Mouse (Mus musculus) embryo, embryonic 10.5 days (tissue): ENCODE measurements around the gene Nup210l.
A peak's percentile ranks its signal among the peaks of the same experiment; 100 is the strongest.
"Not testable (repeated sequence)": the region's sequence is repeated elsewhere in the genome, so short reads cannot be mapped to it uniquely, and the experiment has no call there.

Source experiments
- DNase-seq: peaks from one replicate; pipeline ENCODE4 v3.0.0-alpha.2; 2015; ENCODE audit warnings: low spot score

The Nup210l gene

DNA sequence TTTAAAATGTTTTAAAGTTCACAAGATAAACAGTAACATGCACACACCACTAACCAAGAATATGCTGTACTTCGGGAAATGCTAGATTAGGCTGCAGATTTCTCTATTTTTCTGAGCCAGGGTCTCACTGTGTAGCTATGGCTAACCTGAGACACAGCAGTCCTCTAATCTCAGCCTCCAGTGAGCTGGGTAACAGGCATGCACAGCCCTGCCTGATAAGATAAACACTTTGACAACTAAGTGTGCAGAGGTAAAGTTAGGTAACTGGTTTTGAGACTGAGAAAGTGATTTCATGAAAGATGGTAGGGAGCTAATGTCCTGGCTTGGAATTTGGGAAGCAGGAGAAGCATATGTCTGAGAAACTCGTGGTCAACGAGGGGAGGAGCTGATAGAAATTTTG is 9.5 kb upstream of the Nup210l start:
- no peak for DNase-seq

DNA sequence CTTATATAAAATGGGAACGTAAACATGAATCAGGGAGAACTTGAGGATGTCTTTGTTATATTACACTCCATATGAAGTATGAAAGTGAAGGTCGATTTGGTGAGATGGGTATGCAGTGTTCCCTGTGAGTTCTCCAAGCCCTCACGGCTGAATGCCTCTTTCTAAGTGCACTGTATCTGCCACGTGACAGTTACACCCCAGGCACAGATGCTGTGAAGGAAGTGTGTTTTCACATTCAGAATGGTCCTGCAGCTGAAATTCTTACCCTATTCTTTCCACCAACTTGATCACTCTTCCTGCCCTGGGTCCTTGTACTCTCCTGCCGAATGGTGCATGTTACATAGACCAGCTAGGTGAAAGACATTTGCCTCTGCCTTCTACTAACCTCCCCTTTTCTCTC is 6.0 kb upstream of the Nup210l start:
- DNase-seq, result no peak

GRCm38 (mm10) chr3:90101010-90101409 is 2.9 kb upstream of the Nup210l start:
- DNase-seq, result no peak

DNA sequence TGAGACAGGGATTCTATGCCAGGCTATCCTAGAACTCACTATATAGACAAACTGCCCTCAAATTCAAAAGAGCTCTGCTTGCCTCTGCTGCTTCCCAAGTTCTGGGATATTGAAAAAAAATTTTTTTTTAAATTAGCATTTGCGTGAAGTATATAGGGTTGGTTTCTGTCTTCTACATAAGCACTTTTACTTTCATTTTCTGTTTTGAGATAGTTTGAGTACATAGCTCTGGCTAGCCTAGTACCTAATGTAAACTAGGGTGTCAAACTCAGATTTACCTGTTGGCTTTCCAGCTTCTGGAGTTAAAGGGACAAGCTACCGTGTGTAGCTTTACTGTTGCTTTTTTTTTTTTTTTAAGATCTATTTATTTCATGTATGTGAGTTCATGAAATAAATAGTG is 2.3 kb upstream of the Nup210l start:
- DNase-seq, result no peak

DNA sequence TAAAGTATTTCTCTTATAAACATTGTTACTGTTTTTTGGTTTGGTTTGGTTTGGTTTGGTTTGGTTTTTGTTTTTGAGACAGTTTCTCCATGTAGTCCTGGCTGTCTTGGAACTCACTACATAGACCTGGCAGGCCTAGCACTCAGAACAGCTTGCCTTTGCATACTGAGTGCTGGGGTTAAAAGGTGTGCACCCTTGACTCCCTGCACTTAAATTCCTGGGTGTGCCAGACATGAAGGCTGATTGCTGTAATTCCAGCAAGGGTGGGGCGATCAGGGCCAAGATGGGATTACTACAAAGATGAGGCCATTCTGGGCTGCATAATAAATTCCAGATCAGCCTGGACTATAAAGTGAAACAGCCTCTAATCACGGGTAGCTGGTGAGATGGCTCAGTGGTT is 1.7 kb upstream of the Nup210l start:
- DNase-seq, result no peak

GRCm38 (mm10) chr3:90103176-90103575 is 756 bp upstream of the Nup210l start:
- no peak for DNase-seq

DNA sequence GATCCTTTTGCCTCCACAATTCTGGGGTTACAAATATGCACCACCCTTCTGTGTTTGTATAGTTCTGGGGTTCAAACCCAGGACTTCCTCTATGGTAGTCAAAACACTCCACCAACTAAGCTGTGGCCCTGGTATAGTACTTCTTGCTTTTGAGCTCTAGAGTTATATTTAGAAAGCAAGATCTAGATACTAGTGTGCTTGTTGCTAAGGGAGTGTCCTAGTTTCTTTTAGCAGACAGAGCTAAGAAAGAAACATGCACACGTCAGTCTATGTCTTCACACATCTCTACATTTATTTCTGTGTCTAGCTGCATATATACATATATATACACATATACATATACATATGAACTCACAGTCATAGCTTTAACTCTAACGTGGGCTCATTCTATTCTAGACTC is 7.8 kb downstream of the Nup210l start:
- DNase-seq, result no peak

- no peak for DNase-seq
These were observed 10.4 kb downstream of the Nup210l start for GRCm38 (mm10) chr3:90114342-90114741.

- DNase-seq, result no peak
These were observed 11.6 kb downstream of the Nup210l start for GRCm38 (mm10) chr3:90115526-90115925.

DNA sequence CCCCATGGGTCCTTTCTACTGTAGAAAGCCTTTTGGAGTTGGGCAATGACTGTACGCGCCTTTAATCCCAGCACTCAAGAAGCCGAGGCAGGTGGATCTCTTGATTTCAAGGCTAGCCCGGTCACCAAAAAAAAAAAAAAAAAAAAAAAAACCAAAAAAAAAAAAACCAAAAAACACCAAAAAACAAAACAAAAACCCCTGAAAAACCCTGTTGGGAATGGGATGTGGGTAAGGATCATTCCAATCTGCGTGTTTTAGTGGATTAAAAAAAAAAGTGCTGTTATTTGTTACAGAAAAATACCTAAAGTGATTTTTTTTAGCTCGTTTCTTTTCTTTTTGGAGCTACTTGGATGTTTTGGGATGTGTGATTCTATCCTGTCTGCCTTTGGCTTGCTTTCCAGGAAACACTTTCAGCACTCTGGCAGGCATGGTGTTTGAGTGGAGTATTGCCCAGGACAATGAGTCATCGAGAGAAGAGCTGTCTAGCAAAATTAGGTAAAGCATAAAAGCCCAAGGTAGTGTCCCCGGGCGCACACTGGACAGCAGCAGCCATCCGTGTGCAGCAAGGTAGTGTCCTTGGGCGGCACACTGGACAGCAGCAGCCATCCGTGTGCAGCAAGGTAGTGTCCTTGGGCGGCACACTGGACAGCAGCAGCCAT is 14.3 kb downstream of the Nup210l start:
- no peak for DNase-seq

DNA sequence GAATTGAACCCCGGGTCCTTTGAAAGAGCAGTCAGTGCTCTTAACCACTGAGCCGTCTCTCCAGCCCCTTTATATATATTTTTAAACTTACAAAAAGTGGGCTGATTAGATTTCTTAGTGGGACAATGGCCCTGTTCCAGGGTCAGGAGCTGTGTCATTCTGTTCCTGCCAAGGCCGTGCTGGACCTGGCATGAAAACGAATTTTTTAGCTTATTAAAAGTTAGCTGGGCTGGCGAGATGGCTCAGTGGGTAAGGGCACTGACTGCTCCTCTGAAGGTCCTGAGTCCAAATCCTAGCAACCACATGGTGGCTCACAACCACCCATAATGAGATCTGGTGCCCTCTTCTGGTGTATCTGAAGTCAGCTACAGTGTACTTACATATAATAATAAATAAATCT is 18.1 kb downstream of the Nup210l start:
- not testable (repeated sequence) for DNase-seq

DNA sequence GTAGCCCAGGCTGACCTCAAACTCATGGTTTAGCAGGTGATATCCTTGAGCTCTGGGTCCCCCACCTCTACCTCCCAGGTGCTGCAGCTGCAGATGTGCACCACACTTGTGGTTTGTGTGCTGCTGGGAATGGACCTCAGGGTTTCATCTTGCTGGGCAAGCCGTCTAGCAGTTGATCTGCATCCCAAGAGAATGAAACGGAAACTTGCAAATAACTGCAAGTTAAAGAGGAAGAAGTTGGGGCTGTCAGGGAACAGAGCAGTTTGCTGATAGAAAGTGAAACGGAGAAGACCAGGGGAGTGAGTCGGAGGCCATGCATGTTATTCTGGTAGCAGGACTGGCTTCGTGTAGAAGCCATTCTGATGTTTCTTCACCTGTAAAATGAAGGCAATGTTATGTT is 21.8 kb downstream of the Nup210l start:
- no peak for DNase-seq

- no peak for DNase-seq
These were observed 23.9 kb downstream of the Nup210l start for GRCm38 (mm10) chr3:90127881-90128280.

DNA sequence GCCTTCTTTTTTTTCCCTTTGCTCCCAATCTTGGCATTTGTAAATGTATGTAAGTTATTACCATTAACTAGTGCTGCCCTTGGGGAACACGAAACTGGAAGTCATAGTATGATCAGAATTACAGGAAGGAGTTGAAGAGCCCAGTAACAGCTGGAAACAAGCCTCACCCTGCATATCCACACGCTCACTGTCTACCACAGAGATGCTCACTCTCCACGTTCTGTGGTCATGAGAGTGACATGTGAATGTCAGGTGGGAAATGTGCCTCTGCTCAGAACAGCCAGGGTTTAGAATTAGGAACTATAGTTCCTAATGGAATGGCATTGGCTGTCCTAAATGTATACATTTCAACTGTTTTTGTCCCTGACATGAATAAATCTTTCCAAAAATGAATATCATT is 28.8 kb downstream of the Nup210l start:
- no peak for DNase-seq

- DNase-seq, result no peak
These were observed 29.4 kb downstream of the Nup210l start for GRCm38 (mm10) chr3:90133331-90133730.

- peak; percentile 27 for DNase-seq
These were observed 30.6 kb downstream of the Nup210l start for GRCm38 (mm10) chr3:90134483-90134882.

GRCm38 (mm10) chr3:90134993-90135392 is 31.1 kb downstream of the Nup210l start:
- no peak for DNase-seq

DNA sequence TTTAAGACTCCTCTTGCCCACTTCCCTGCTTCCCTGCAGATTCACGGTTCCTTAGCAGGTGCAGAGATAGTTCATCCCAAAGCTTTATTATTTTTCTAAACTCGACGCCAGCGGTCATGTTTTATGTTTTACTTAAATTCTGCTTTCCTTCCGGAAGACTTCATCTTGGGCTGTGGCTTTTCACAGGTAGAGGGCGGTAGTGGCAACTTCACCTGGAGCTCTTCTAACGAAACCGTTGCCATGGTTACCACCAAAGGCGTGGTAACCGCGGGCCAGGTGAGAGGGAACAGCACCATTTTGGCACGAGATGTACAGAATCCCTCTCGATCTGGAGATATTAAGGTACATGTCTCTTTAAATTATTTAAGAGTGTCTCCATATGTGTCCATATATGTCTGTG is 32.7 kb downstream of the Nup210l start:
- DNase-seq, result peak; percentile 19

DNA sequence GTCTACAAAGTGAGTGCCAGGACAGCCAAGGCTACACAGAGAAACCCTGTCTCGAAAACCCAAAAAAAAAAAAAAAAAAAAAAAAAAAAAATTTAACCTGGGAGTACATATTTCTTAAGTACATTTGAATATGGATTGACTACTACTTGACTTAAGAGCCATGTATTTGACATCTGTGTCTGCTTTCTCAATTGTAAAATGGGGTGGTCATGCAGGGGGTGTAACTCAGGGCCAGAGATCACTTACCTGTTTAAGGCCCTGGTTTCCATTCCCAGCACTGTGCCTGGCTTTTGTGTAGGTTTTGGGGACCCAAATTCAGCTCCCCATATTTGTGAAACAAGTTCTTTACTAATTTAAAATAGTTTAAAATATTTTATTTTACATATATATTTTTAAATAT is 33.7 kb downstream of the Nup210l start:
- no peak for DNase-seq

GRCm38 (mm10) chr3:90139962-90140361 is 36.0 kb downstream of the Nup210l start:
- no peak for DNase-seq

DNA sequence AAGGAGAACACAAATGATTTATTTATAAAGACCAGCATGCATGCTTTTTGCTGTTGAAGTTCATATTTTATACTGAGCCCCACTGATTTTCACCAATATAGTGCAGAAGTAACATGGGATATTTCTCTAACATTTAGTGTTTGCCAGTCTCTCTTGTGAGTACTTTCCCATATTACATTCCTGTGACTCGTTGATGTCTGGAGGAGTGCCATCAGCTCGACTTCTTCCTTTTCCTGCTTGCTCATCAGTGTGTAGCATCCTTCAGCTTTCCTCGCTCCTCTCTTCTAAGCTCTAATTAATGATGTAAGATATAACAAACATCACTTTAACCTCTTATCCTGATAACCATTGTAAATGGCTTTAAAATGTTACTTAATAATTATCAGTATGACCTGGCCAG is 41.5 kb downstream of the Nup210l start:
- no peak for DNase-seq

DNA sequence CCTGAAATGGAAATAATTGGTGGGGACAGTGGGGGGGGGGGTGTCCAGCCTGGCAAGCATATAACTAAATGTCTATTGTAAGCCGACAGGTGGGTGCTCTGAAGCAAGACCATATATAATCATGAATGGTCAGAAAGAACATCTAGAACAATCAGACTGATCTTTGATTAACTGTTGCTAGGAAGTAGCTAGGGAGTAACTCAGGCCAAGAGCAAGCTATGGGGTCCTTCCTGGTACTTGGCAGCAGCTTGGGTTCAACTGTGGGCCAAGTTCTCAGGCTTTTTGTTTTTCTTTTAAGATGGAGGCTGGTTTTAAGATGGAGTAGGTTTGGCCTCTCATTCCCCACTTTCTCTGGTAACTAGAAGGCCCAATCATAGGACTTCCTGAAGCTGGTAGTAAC is 42.7 kb downstream of the Nup210l start:
- no peak for DNase-seq

DNA sequence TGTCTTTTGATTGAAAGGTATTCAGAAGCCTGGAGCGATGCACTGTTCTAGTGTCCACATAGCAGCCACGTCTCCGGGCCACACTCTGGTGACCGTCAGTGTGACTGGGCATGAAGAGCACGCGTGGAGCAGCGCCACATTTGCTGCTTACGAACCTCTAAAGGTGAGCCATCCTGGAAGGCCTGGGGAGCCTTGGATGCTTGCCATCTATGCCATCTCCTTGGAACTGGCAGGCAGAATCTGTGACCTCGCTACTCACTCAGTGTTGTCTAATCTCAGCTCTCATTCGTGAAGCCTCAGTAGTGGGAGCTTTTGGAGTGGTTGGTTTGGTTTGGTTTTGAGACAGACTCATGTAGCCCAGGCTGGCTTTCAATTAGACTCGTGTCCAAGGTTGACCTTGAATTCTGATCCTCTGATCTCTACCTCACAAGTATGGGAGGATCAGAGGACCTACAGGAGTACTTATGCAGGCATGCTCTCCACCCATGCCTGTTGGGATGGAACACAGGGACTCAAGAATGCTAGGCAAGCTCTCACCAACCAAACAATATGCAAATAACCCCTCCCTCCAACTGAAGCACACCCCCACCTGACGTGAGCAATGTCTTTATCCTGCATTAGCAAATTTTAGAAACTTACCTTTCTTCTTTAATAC is 47.3 kb downstream of the Nup210l start:
- DNase-seq, result no peak

- no peak for DNase-seq
These were observed 52.1 kb downstream of the Nup210l start for GRCm38 (mm10) chr3:90155996-90156395.
